Mouse (Mus musculus): Measurements from ENCODE around the gene Casp3.
"Not testable (repeated sequence)": the region's sequence is repeated elsewhere in the genome, so short reads cannot be mapped to it uniquely, and the experiment has no call there.

Gene Casp3

GRCm38 (mm10) chr8:46616879-46617689 lies at the start of gene Casp3, which contains the start of gene Primpol:
Casp3 (plus strand) TSS chr8:46617291.
Primpol (minus strand) TSS chr8:46617212.
- DNase-seq (ENCODE audit: low read depth in 1 of 2, low spot score in 2 of 2) = peak; percentile 82 to 90

GRCm38 (mm10) chr8:46567946-46568345 lies 49.1 kb upstream of the Casp3 start:
- no peak for DNase-seq (ENCODE audit: low read depth in 1 of 2, low spot score in 2 of 2)

GRCm38 (mm10) chr8:46568942-46569341 lies 48.1 kb upstream of the Casp3 start:
- DNase-seq (ENCODE audit: low read depth in 1 of 2, low spot score in 2 of 2) = no peak

- DNase-seq (ENCODE audit: low read depth in 1 of 2, low spot score in 2 of 2) = no peak
These were observed 47.2 kb upstream of the Casp3 start for GRCm38 (mm10) chr8:46569659-46570441.

- DNase-seq (ENCODE audit: low read depth in 1 of 2, low spot score in 2 of 2) = no peak
These were observed 46.4 kb upstream of the Casp3 start for GRCm38 (mm10) chr8:46570673-46571072.

GRCm38 (mm10) chr8:46573446-46573845 lies 43.6 kb upstream of the Casp3 start:
- DNase-seq (ENCODE audit: low read depth in 1 of 2, low spot score in 2 of 2) = no peak

DNA sequence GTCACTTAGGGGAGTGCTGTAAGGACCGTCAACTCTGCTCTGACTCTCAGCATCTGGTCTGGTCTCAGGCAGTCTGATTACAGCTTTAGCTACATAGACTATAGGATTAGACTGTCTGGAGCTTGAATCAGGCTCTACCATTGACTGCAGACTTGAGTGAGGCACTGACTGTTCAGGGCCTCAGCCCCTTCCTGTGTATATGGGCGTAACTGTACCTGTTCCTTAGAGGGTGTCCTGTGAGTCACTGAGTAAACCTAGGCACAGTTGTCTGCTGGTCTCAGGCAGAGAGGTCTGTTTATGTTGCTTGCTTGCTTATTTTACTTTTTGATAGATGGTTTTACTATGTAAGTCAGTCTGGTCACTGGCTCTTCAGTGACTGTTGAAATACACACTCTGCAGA lies 43.1 kb upstream of the Casp3 start:
- DNase-seq (ENCODE audit: low read depth in 1 of 2, low spot score in 2 of 2) = no peak

DNA sequence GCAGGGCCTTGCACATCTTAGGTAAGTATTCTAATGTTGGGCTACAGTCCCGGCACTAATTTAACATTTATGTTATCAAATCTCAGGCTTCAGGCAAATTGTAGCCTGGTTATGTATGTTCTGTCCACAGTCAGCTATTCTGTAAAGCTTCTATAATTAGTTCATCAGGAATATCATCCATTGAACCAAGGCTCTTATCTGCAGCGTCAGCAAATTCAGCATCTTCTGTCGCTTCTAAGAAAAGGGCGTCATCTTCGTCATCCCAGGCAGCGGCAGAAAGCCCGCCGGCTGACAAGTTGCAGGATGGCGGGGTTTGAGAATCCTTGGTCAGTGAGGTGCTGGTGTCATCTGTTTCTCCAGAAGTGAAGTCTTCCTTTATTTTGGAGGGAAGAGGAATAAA lies 38.3 kb upstream of the Casp3 start:
- DNase-seq (ENCODE audit: low read depth in 1 of 2, low spot score in 2 of 2) = no peak

DNA sequence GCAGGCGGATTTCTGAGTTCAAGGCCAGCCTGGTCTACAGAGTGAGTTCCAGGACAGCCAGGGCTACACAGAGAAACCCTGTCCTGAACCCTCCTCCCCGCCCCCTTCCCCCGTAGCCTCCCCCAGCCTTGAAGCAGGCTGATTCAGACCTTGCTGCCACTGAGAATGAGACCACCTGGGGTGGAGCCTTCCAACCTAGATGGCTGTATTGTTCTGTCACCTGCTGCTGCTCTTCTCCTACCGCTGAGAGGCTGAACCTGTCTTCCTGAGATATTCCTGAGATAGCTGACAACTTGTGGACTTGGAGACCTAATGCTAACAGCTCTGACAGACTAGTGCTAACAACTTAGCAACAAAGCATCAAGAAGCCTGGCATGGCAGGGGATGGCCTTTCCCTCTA lies 32.8 kb upstream of the Casp3 start:
- DNase-seq (ENCODE audit: low read depth in 1 of 2, low spot score in 2 of 2) = not testable (repeated sequence)

GRCm38 (mm10) chr8:46585576-46585975 lies 31.5 kb upstream of the Casp3 start:
- no peak for DNase-seq (ENCODE audit: low read depth in 1 of 2, low spot score in 2 of 2)

- DNase-seq (ENCODE audit: low read depth in 1 of 2, low spot score in 2 of 2) = no peak
These were observed 29.2 kb upstream of the Casp3 start for GRCm38 (mm10) chr8:46587911-46588310.

DNA sequence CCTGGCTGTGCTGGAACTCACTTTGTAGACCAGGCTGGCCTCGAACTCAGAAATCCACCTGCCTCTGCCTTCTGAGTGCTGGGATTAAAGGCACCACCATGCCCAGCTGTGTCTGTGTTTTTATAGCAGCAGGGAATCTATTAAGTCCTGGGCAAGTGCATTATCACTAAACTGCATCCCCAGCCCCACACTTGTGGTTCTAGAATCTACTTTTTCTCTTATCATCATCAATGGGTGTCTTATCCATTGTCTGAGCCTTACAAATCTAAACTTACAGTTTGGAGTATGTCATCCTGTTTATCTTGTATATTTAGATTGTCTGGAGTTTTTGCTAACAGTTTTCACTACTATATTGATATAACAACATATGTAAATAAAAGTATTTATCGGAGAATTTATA lies 28.4 kb upstream of the Casp3 start:
- no peak for DNase-seq (ENCODE audit: low read depth in 1 of 2, low spot score in 2 of 2)

DNA sequence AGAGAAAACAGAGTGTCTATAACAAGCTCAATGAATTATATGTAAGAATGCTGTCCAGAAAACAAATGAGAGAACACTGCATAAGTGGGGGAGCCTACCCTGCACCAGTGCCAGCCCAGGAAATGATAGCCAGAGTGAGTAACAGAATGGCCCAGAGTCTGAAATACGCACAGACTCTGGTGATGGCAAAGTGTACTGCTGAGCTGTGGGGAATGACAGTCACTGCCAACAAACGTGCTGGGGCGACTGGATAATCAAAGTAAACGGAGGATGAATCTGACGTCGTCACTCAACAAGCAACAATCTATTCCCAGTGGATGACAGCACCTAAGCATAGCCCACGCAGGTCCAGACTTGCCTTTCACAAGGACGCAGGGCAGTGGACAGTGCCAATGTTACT lies 24.0 kb upstream of the Casp3 start:
- DNase-seq (ENCODE audit: low read depth in 1 of 2, low spot score in 2 of 2) = no peak

- no peak for DNase-seq (ENCODE audit: low read depth in 1 of 2, low spot score in 2 of 2)
These were observed 23.3 kb upstream of the Casp3 start for GRCm38 (mm10) chr8:46593772-46594171.

DNA sequence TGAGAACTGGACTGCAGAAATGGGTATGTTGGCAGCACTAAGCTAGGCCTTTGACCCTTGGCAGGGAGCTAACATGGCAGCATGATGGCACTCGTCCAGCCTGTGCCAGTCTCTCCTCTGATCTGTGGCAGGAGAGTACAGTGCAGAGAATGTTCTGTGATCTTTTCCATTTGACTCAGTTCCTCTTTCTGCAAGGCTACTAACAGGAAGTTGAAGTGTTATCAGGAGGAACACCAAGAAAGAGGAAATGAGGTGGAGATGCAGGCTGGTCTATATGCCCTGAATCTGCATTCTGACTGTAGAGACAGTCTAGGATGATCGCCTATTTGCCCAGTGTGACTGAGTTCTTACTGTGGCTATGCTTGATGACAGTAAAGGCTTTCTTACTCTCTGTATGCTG lies 21.5 kb upstream of the Casp3 start:
- peak; percentile 24 to 28 for DNase-seq (ENCODE audit: low read depth in 1 of 2, low spot score in 2 of 2)

- DNase-seq (ENCODE audit: low read depth in 1 of 2, low spot score in 2 of 2) = no peak
These were observed 20.6 kb upstream of the Casp3 start for GRCm38 (mm10) chr8:46596530-46596929.

- no peak for DNase-seq (ENCODE audit: low read depth in 1 of 2, low spot score in 2 of 2)
These were observed 19.7 kb upstream of the Casp3 start for GRCm38 (mm10) chr8:46597411-46597810.

DNA sequence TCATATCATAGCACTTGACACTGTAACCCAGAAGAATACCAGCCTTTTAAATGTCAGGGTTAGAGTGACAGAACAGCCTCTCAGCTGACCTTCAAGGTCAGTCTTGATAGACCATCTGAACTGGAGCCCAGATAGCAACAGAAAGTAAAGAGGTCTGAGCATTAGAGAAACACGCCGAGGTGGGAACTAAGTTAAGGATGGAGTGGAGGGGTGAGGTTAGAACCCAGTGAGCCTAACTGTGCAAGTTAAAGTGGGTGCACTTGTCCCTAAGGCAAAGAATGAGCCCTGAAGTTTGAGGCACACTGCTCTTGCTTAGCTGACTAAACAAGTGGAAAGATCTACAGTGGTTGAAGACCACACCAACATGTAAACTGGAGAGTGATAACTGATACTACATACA lies 19.0 kb upstream of the Casp3 start:
- DNase-seq (ENCODE audit: low read depth in 1 of 2, low spot score in 2 of 2) = no peak

- no peak for DNase-seq (ENCODE audit: low read depth in 1 of 2, low spot score in 2 of 2)
These were observed 18.3 kb upstream of the Casp3 start for GRCm38 (mm10) chr8:46598753-46599152.

GRCm38 (mm10) chr8:46599314-46599904 lies 17.7 kb upstream of the Casp3 start:
- no peak for DNase-seq (ENCODE audit: low read depth in 1 of 2, low spot score in 2 of 2)

DNA sequence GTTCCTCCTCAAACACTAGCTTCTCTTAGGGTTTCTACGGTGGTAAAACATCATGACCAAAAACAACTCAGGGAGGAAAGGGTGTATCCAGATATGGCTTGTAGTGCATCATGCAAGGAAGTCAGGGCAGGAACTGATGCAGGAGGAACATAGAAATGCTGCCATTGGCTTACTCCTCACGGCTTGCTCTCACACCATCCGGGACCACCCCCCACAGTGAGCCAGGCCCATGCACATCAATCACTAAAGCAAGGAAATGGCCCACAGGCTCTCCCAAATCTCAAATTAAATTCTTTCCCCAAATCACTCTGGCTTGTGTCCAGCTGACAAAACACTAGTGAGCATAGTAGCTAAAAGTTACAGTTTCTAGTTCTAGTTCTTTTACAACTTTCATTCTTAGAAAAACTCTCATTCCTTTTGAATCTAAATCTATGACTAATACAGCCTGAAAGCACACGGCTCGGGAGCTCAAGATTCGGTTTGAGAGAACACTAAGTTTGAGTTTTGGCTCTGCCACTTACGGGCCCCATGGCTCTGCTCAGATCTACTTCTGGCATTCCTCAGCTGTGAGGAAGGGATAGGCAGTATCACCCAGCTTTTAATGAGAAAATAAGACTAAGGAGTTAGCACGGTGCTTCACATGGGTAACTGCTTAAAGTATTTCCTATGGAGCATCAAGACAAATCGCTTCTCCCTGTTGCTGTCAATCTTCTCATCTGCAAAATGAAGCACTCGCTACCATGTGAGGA lies 16.0 kb upstream of the Casp3 start:
- DNase-seq (ENCODE audit: low read depth in 1 of 2, low spot score in 2 of 2) = no peak
